Mouse (Mus musculus): ENCODE measurements at regions not wholly inside any gene's neighbourhood (a gene's known extent, or its start where the extent isn't known, plus 50 kb on each side); places are given as distances from the start of the nearest gene placed in this dataset.

DNA sequence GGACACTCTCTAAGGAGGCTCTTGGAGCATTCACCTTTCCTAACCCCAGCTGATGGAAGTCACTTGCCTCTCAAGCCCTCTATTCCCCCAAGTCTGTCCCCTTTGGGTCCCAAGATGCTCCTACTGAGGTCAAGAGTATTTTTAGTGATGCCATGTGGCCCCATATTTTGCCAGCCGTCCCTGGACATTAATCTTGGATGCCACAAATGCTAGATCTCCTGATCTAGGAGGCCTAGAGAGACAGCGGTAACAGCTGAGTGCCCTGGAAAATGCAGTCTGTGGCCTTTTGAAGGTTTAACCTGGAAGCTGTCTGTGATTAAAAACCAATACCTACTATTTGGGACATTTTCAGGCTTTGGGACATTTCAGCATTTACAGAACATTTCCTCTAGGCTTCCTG lies 188.9 kb upstream of the Bcl6 start:
- DNase-seq: no peak

DNA sequence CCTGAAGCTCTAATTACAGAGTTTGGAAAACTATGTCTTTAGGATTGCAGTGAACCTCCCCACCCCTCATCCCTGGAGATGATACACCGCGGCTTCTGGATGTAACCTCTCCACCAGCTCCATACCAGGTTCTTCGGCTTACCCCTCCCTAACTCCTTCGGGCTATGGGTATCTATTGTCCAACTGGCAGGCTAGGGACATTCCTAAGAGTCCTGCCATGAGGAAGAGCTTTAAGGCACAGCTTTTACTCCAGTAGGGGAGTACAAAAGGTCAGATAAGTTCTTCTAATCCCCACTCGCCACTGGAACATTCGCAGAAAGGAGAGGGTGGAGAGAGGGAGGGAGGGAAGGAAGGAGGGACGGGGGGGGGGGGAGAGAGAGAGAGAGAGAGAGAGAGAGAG lies 188.5 kb upstream of the Bcl6 start:
- no peak for DNase-seq

DNA sequence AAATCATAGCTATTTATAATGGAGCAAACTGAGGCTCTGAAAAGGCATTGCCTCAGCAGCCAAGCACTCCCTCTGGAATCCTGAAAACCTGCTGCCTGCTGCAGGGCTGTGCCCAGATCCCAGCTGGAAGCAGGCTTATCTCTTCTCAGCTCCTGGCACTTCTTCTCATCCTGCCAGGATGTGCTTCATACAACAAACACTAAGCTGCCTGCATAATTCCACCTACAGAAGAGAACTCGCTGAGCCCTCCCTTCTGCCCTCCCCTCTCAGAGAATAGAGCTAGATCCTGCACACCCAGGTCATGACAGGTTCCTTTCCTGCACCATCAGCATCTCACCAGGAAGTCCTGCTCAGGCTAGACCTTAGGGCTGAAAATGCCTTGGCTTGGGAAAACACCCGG lies 187.4 kb upstream of the Bcl6 start:
- DNase-seq: no peak

DNA sequence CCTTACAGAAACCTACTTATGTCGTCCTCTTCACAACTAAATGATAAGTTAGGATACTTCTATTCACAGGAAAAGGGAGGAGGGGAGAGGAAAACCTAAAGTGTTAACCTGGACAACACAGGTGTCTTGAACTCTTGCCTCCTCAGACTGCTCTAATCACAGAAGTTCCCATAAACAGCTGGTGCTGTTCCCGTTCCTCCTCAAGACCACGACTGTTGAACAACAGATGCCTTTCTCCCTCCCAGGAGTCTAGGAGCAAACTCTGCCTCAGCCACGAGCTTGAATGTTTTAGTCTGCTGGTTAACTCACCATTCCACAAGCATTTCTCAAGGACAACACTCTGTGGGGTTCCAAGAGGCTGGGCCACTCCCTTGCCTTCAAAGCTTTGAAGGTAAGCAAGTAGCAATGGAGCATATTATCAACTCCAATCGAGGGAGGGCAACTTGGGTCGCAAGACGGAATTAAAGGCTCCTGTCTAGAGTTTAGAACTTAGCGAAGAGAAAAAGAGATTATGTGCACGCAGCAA lies 186.6 kb upstream of the Bcl6 start:
- no peak for DNase-seq

DNA sequence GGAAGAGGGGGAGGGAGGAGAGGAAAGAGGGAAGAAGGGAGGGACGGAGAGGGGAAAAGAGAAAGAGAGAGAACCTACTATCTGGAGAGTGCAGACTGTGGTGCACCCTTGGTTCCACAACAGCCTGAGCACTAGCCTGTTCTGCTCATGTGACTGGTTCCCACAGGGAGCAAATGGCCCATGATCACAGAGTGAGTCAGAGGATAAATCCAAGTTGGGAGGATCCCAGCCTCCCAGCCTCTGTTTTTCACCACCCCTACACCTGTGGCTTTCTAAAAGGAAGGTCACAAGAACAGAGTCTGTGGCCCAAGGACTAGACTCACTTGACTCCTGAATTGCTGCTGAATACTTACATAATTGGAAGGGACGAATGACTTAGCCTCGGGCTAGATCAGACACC lies 185.9 kb upstream of the Bcl6 start:
- DNase-seq: no peak

DNA sequence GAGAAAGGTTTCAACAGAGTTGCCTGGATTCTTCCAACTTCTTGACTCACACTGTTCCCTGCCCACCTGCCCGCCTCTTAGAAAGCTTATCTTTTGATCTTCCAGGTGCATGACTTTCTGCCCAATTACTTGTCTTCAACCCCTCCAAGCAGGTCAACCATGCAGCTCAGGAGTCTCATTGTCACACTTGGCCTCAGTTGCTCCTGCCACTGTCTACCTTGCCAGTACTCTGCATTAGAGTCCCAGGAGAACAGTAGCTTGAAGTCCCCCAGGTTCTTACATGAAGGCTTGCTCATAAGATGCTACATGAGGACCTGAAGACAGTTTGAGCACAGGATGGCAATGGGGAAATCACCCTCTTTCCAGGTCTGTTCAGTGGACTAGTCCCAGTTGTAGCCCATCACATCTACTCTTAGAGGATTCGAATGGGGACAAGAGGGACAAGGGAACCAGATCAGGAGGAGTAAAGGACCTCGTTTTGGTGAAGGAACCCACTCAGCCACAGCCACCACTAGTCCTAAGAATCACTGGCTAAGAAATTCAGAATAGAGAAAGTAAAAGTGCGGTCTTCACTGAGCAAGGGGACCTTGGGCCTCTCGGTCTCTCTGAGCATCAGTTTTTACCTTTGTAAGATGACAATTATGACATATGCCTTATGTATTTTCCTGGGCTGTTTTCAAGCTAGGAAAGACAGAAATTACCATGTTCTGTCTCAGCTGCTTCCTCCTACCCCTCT lies 185.3 kb upstream of the Bcl6 start:
- DNase-seq: no peak

DNA sequence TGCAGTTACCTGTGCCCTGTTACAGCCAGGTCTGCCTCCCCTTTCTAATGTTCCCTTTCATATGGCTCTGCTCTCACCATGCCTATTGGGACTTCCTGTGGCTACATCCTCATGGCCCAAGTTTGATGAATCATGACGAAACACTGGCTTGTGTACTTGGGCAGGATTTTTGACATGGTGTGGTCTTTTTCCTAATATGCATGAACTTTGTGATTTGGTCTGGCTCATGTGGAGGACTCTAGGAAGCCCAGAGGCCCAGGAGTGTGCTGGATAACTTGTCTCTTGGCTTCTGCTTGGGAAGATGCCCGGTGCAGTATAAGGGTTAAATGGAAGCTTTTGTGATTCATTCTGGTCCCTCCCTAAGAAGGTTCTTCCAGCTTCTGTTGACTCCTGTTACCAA lies 184.0 kb upstream of the Bcl6 start:
- DNase-seq: no peak

DNA sequence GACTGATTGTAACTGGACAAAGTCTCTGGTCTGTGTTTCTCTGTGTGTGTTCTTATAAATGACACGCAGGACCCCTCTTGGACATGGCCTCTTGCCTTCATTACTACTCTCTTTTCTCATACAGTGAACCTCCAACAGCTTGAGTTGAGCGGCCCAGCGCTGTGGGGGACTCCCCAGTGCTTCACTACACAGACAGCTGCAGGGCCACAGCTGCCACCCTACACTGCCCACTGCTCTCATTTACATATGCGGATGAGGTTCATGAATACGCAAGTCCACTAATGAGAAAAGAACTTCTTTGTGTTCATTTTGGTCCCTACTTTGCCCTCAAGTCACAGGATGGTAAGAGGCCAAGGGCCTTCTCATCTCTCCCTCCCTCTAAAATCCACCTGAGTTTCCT lies 183.4 kb upstream of the Bcl6 start:
- no peak for DNase-seq

DNA sequence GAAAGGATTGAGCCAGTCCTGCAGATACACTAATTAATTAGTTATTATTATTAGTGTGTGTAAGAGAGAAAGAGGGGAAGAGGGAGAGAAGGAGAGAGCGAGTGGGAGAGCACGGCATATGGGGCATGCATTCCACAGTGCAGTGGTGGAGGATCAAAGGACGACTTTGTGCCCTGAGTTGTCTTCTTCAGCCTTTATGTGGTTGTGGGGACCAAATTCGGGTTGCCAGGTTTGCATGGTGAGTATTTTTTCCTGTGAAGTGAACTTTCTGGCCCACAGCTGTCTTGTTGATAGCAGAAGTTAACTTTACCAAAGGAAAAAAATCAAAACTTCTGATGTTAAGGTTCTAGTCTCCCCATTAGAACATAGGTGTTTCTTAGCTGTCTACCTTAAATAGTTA lies 182.5 kb upstream of the Bcl6 start:
- DNase-seq: no peak

DNA sequence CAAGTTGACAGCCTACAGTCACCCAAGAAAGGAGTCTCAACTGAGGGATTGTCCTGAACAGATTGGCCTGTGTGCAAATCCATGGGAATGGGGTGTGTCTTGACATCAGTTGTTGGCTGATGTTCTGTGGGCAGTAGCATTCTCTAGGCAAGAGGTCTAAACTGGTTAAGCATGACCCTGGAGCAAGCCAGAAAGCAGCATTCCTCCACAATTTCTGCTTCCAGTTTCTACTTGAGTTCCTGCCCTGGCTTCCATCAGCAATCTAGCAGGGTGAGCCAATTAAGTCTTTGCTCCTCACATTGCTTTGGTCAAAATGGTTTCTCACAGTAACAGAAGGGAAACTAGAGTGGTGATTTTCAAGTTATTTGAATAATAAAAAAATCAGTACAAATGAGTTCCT lies 177.8 kb upstream of the Bcl6 start:
- DNase-seq: no peak

DNA sequence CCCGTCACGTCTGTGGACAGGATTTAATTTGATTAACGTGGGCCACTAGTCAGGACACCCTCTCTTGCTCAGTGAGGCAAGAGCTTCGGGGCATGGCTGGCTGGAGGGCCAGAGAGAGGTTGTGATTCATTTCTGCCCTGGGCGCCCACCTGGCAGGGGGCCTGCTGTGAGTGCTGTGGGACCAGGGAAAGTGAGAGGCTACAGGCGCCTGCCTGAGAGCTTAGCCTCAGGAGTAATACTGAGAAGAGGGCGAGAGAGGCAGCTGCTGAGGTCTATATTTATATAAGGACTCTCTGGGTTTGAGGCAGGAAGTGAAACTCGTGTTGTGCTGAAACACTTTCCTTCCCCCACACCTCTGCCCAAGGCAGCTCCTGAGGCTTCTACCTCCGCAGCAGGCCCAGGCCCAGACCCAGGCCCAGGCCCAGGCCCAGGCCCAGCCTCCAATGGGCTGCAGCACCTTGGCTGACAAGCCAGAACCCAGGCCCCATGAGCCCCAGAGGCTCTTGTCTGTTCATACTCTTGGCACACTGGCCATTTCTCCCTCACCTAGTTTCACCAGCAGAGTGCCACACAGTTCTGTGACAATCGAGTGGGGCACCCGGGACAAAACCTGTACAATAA lies 176.9 kb upstream of the Bcl6 start:
- peak in 1 of 2 experiments; percentile 20 for DNase-seq

DNA sequence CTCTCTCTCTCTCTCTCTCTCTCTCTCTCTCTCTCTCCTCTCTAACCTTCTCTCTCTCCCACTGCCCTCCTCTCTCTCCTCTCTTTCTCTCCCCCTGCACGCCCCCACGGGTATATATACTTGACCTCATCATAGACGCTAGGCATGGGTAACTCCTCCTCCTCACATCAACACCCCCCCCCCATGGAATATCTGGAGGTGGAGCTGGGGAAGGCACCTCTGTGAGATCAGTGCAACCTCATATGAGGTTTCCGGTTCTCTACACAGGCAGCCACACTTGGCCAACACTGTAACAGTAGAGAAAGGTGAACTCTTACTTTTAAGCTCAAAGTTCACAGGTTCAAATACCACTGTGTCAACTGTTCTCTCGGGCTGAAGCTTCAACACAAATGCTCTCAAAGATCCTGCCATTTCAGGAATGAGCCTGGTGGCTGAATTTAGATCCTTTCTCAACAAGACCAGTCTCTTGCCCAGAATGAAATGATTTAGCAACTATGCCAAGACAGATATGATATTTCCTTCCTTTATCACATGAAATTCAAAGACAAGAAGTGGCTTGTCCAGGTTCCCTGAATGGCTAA lies 172.1 kb upstream of the Bcl6 start:
- no peak for DNase-seq

DNA sequence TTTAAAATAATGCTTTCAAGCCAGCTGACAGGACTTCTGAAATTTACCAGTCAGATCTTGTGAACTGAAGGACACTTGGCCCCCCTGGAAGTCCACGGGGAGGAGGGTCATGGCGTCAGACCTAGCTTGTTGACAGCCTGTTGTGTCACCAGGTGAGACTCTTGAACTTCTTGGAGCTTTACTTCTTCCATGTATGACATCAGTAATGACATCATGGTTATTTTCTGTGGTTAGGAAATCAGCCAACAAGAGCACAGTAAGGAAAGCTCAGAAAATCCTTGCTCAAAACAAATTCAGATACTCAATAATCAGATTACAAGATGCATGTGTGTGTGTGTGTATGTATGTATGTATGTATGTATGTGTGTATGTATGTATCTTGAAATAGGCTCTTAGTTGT lies 170.7 kb upstream of the Bcl6 start:
- no peak for DNase-seq

DNA sequence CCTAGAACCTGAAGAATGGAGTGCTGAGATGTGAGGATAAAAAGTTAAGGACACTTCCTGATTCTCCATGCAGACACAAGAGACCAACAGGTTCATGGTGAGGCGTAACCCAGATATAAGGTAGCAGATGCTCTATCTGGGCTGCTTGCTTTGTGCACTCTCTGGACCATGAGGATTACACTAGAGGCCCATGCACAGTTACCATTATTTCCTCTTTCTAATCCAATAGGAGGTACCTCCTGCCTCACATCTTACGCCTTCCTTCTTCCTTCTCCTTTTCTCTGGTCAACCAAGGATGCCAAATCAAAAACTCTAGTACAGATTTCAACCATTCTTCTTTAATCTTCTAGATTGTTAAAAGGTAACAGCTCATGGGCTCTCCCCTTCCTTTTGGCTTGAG lies 169.1 kb upstream of the Bcl6 start:
- DNase-seq: no peak

DNA sequence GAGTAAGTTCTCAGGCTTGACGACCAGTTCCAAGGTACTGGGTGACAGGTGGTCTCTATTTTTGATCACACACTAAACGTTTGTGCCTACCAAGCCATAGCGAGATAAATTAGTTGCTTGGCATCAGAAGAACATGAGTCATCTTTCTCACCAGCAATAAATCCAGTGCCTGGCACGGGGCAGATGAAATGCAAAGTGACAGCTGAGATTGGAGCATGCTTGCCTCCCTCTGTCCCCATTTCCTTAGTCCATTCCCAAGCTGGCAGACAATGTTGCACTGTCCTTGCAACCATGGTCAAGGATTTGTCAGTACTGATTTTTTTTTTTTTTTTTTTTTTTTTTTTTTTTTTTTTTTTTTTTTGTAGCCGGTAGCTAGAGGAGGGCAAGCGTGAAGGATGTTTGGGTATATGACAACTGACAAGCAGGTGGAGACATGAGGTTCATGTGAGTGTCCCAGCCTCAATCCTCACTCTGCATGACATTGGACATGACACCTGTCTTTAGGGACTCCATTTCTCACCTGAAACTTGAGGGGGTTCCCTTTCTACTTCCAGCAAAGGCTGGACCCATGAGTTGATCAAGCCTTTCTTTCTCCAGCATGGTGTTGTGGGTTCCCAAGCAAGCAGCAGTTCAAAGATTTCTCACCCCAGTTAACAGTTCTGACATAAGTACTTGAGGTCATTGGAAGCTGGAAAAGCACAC lies 168.2 kb upstream of the Bcl6 start:
- DNase-seq: no peak

DNA sequence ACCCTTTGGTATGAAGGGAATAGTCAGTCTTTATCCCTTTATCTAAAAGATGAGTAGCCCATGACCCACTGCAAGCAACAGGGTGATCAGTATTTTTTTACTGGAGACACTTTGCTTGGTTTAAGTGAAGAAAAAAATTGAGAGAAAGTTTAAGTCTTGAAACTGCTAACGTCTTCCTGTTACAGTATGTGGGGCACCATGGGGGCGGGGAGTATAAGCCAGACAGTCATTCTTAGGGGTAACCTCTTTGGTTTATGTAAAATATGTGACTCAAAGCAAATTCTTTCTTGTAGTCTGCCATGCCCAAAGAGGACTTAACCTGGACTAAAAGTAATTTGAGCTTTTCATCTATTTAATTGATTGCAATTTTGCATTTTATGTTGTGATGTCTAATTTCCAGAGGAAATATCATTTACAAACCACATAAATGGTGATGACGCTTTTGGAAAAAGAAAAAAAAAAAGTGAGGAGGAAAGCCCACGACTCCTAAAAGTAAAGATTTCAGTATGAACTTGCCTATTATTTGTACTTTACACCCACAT lies 166.2 kb upstream of the Bcl6 start:
- no peak for DNase-seq

DNA sequence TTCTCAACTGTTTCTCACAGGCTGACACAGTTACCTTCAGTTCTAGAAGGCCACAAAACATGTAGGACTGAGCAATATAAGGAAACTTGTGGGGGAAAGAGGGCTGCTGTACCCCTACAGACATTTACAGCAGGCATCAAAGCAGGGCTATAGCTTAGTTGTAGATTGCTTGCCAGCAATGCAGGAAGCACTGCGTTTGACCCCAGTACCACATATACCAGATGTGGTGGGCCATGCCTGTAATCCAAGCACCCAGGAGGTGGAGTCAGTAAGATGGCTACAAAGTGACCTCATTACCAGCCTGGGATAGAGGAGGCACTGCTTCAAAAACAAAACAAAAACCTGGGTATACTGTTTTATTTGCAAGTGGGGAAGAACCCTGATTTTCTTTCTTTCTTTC lies 165.3 kb upstream of the Bcl6 start:
- no peak for DNase-seq

DNA sequence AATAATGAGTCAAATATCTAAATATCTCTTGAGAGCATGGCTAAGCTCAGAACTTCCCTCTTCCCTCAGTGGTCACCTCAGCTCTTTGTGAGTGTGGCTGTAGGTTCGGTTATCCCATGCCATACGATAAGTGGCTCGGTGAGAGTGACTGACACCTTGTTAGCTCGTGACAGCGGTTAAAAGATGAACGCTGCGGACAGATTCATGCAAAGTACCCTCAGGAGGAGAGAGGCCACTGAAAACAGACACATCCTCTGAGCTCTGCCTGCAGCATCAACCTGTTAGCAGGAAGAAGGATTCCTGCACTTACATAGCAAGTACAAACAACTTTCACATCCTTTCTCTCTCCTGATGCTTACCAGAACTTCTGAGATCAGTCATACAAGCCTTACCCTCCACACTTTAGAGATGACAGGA lies 163.2 kb upstream of the Bcl6 start:
- DNase-seq: no peak

DNA sequence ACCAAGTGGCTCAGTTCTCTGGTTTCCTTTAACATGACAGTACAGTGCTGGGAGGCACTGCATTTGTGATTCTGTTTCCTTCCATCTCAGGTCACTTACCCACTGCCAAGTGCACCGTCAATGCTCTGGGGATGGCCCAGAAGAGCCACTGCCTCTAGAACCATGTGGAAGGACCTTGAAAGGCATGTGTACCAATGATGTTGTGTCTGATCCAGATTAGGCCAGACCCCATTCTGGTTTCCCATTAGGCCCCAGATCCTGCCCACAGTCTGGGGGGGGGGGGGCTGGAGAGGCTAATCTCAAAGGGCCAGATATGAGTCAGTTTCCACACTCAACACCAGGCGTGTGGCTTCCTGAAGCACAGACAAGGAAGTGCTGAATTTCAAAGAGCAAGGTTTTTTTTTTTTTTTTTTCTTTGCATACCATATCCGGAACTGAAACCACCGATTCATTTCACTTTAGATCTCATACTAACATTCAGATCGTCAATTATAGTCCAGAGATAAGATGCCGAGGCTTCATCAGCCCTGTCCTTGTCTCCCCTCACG lies 162.6 kb upstream of the Bcl6 start:
- DNase-seq: no peak

DNA sequence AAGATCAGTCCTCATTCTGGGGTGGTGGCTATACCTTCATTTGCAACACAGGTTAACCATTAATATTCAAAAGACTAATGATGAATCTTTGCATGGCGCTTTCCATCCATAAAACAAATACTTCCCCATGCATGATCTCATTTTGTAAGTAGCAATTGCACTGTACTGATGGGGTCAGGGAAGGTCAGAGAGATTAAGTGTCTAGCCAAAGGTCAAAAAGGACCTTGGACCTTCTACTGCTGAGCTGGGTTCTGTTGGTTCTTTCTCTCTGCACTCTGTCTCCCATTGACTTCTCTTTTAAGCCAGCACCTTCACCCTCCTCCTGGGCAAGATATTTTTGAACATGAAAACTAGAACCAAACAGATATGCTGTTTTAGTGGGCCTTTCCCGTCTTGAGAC lies 161.9 kb upstream of the Bcl6 start:
- DNase-seq: no peak

DNA sequence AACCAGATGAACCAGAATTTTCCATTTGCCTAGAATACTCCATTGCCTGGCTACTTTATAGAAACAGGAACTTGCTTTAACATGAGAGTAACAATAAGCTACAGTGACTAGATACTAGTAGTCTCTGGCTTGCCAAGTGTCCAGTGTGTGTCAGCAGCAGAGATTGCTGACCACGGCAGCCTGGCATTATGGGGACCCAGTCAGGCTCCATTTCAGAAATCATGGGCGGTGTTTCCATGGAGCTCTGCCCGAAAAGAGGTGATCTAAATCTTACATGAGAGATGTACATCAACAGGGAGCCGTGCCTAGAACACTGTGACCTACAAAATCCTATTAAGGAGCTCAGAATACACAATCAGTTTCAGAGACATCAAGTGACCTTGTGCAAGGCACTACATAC lies 160.8 kb upstream of the Bcl6 start:
- DNase-seq: no peak

DNA sequence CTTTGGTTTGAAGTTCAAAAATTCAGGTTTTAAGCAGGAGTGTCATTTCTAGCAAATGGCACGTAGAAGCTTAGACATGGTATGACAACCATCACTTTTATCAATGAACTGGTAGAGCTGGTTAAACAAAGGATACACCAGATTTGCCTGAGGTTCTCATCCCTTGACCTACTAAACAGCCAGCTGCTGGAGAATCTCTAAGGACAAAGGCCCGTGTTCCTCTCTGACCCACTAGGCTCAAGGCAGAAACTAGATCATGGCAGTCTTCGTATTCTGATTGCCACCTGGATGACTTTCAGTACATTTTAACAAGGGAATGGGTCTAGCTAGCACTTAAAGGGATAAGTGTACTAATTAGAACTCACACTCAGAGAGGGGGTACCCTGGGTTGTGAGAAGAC lies 155.2 kb upstream of the Bcl6 start:
- no peak for DNase-seq

DNA sequence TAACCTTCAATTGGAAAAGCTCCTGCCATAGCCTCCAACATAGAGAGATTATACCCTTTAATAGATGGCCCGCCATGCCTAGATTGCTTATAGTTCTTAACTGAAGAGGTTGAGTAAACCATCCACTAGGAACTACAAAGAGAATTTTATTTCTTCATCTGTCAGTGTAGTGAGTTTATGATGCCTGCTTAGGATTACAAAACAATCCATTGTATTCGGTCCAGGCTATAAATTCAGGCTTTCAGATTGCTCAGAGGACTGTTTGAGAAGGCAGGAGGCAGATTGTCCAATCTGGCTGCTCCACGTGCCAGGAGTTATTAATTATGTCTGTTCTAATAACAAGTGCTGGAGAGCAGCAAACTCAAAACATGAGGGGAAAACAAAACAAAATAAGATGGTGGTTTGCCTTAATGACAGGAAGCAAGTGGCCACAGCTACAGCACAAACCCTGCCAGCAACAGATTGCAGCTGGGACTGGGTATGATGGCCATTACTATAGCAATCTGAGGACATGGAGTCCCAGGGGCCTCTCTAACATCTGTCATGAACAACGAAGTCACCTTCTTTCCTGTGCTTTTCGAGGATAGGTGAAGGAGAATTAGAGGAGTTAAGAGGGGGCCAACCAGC lies 154.4 kb upstream of the Bcl6 start:
- no peak for DNase-seq
